Mouse (Mus musculus) cortical plate, adult 2 months (tissue): Measurements from ENCODE around the gene Apob.

ENCODE experiments used
- CTCF ChIP-seq: fragments of 200-500 bp; IDR thresholded peaks from 2 replicates; pipeline ENCODE4 v1.5.1; 2011; ENCODE audit warnings: mild to moderate bottlenecking, control low read depth, low read length; ENCODE audit not compliant: insufficient read depth; ENCODE audit errors: extremely low read depth
- POLR2A ChIP-seq: fragments of 200-500 bp; IDR thresholded peaks from 2 replicates; pipeline ENCODE4 v1.6.1; 2011; ENCODE audit warnings: mild to moderate bottlenecking, low read length, control low read depth; ENCODE audit not compliant: insufficient read depth; ENCODE audit errors: extremely low read depth

- no peak for TF ChIP-seq POLR2A
- TF ChIP-seq CTCF = no peak
Measured at GRCm38 (mm10) chr12:8020931-8021330, 43.5 kb downstream of the Apob start.
